Mouse (Mus musculus): ENCODE results near the gene Gabpb2.

DNA sequence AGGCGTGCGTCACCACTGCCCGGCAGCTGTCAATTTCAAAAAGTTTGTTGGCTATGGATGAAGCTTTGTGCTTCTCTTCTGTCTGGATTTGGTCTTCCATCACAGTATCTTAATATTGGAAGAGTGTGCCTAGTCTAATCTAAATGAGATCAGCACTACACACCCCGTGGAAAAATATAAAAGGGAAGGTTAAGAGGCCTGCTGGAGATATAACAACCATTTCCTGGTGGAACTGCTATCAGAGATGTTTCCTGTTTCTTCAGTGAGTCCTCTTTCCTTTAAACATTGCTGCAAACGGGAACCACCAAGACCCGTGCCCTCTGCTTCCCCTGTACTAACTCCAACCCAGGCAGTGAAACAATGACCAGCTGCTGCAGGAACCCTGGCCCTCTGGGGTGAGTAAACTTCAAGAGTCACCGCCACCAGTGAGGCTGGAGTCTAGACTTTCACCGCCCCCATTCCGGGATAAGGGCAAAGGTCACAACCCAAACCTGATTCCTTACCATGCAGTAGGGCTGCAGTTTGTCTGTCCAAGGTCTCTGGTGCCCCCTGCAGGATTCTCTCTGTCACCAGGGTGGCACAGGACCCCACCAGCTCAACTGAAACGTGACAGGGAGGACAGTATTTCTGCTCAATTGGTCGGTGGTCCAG is 45.5 kb upstream of the Gabpb2 start:
- TF ChIP-seq POLR2A (IDR thresholded peaks at IDR 0.05; ENCODE audit: insufficient read depth, low read length) (no peak), CTCF (IDR thresholded peaks at IDR 0.05; ENCODE audit: low read depth, low read length) (peak; percentile 83)

Data from ES-Bruce4 (cell line).